Mouse (Mus musculus) heart, postnatal 0 days (tissue): Measurements from ENCODE around the gene Enoph1. TPM values are rescaled to one million over a fixed set of nuclear protein-coding genes. Genes with fewer than 3 reads are reported as not detected.

Experiments used
- ATAC-seq: fragments of 200-750 bp; cut with Nextera tagmentation; 2 replicates; pipeline ENCODE4 v1.8.0; 2017; ENCODE audit warnings: low read depth, moderate number of reproducible peaks, moderate library complexity; ENCODE audit not compliant: insufficient read depth
- DNase-seq: peaks from one replicate; pipeline ENCODE4 v3.0.0-alpha.2; 2016; ENCODE audit warnings: low spot score
- H3K27ac ChIP-seq: fragments of 300-500 bp; sonication (generic); 2 replicates; pipeline ENCODE4 v1.5.1; 2014; ENCODE audit warnings: low read depth, mild to moderate bottlenecking
- H3K27me3 ChIP-seq: fragments of 300-500 bp; sonication (generic); 2 replicates; pipeline ENCODE4 v1.6.1; 2014; ENCODE audit warnings: low read length, mixed read lengths; ENCODE audit not compliant: control insufficient read depth, insufficient read depth
- H3K36me3 ChIP-seq: fragments of 300-500 bp; sonication (generic); replicated peaks from 2 replicates; pipeline ENCODE4 v1.6.1; 2014; ENCODE audit warnings: low read length, mixed read lengths; ENCODE audit not compliant: control insufficient read depth, insufficient read depth
- H3K4me1 ChIP-seq: fragments of 300-500 bp; sonication (generic); 2 replicates; pipeline ENCODE4 v1.6.1; 2014; ENCODE audit warnings: antibody characterized with exemption; ENCODE audit not compliant: control insufficient read depth, insufficient read depth
- H3K4me2 ChIP-seq: fragments of 300-500 bp; sonication (generic); 2 replicates; pipeline ENCODE4 v1.6.1; 2014; ENCODE audit warnings: low read depth, mild to moderate bottlenecking, low read length, moderate library complexity
- H3K4me3 ChIP-seq: fragments of 300-500 bp; sonication (generic); 2 replicates; pipeline ENCODE4 v1.5.1; 2014; ENCODE audit warnings: low read depth, low read length
- H3K9ac ChIP-seq: fragments of 300-500 bp; sonication (generic); replicated peaks from 2 replicates; pipeline ENCODE4 v1.6.1; 2014; ENCODE audit warnings: low read depth, low read length, mixed read lengths
- H3K9me3 ChIP-seq: fragments of 300-500 bp; sonication (generic); replicated peaks from 2 replicates; pipeline ENCODE4 v1.6.1; 2016; ENCODE audit warnings: low read length; ENCODE audit not compliant: control insufficient read depth
- CTCF ChIP-seq: IDR thresholded peaks from 2 replicates; pipeline ENCODE4 v1.5.1; 2016; ENCODE audit warnings: antibody characterized with exemption, control low read depth, low read depth
- EP300 ChIP-seq: IDR thresholded peaks from 2 replicates; pipeline ENCODE4 v1.6.1; 2016; ENCODE audit warnings: antibody characterized with exemption, low read depth
- WGBS: fragments of 180-500 bp; shearing (Covaris S2); extraction: QIAGEN DNeasy Blood & Tissue Kit; methylation state at CpG from one replicate; pipeline ENCODE4 v1.1.7; 2014; 5-methylcytosine and 5-hydroxymethylcytosine counted together
- polyA plus RNA-seq: library from polyadenylated mRNA; unstranded; fragments of >200 nt; fragmentation: Nextera tagmentation; extraction: Ambion mirVana; gene quantifications from 2 replicates; pipeline ENCODE4 v1.2.1, GENCODE M21; 2015
- total RNA-seq: library from RNA; depleted of rRNA; stranded (reverse); fragments of >200 nt; gene quantifications from 2 replicates; pipeline ENCODE4 v1.2.3, GENCODE M21; 2014; ENCODE audit warnings: low replicate concordance

Gene Enoph1
- total and polyA plus RNA-seq, 2 experiments from 2014 or later: 6.0 to 15.7 TPM

DNA sequence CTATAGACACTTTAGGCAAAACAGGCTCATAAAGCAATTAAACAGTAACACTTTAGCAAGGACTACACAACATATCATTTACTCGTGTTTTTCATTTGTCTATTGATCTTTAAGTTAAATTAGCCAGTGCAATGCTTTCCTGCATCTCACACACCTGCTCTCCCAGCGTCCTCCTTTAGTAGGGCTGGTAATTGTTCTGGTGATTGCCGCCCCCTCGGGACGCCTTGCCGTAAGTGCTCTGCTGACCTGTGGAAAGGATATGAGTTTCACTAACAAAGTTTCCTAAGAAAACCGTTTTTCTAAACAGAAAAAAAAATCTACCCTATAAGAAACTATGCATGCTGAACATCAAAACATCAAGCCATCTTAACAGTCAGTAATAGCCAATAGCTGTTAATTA, 3.8 kb upstream of the Enoph1 start:
- Histone ChIP-seq H3K4me1 (peaks cover 25% of the 10 kb centered on the region), H3K9ac (no peak overlapping the region), H3K9me3 (no peaks in the 10 kb centered on the region), H3K27me3 (no peaks in the 10 kb centered on the region), H3K27ac (no peak overlapping the region), H3K36me3 (peaks cover 32% of the 10 kb centered on the region), H3K4me2 (peak overlapping the region; percentile 100), H3K4me3 (0 out of 2 replicates have a peak overlapping the region, but pooled peaks have one; percentile 96)
- 28% methylated on average over 7 of the region's 7 CpGs for WGBS
- ATAC-seq: no peak
- DNase-seq: no peak
- TF ChIP-seq CTCF (peak; percentile 28; the same call in 1 of the 2 replicates), EP300 (no peak)

DNA sequence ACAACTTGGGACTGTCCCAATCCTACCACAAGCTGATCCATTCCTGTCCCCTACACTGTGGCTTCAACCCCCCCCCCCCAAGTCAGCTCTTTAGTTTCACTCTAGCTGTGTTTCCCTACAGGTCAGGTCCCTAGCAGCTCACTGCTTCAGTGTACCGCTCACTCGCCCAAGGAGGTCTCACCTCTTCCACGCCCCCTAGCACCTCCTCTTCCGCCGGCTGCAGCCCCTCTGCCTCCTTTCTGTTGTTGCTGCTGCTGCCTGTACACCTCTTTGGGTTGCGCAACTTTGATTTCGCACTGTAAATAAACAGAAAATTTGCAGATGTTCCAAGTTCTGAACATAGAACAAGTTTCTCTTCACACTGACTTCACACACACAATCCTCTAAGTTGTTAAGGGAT, 3.1 kb upstream of the Enoph1 start:
- Histone ChIP-seq H3K4me1 (peaks cover 21% of the 10 kb centered on the region), H3K4me3 (peak overlapping the region; percentile 96), H3K27me3 (no peaks in the 10 kb centered on the region), H3K9ac (peak overlapping the region; percentile 93; the same call in 1 of the 2 replicates), H3K27ac (no peak overlapping the region), H3K36me3 (peaks cover 32% of the 10 kb centered on the region), H3K4me2 (peak overlapping the region; percentile 100), H3K9me3 (no peaks in the 10 kb centered on the region)
- 16% methylated on average over 7 of the region's 7 CpGs for WGBS
- TF ChIP-seq CTCF (no peak), EP300 (no peak)
- ATAC-seq (no peak), DNase-seq (no peak)

DNA sequence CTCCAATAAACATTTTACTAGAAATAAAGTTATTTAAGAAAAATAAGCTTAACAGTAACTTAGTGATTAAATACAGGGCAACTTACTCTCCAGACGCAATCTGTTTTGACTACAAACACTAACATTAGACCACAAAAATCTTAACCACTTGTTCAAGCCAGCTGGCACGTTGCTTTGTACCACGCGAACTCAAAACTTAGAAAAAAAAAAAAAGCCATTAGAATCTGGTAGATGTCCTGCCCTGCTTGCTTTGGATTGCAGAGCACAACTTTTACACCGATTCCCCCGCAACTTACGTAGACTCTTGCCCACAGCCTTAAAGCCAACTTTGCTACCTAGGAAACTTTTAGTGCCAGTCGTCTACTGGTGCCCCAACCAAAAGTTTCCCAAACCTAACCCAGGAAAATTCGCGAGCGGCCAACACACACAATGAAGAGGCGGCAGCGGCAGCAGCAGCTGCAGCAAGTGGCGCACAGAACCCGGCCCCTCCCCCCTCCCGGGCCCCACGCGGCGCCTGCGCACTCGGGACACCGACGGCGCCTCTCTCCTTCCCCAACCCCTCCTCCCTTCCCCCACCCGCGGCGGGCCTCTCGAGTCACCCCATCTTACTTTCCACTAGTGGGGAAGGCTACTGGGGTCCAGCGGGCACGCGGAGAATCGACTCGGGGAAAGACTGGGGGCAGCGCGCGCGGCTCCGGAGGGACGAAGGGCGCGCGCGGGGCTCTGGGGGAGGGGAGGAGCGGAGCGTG, 1.6 kb upstream of the Enoph1 start:
- Histone ChIP-seq H3K4me2 (peak overlapping the region; percentile 100), H3K27ac (peak overlapping the region; percentile 99), H3K9me3 (no peaks in the 10 kb centered on the region), H3K36me3 (peaks cover 19% of the 10 kb centered on the region), H3K4me1 (peaks cover 14% of the 10 kb centered on the region), H3K27me3 (no peaks in the 10 kb centered on the region), H3K4me3 (peak overlapping the region; percentile 96), H3K9ac (peak overlapping the region; percentile 93)
- peak; percentile 51 for ATAC-seq
- TF ChIP-seq EP300 (no peak), CTCF (no peak)
- DNase-seq: peak; percentile 72
- WGBS: under 1% methylated on average over 44 of the region's 45 CpGs

DNA sequence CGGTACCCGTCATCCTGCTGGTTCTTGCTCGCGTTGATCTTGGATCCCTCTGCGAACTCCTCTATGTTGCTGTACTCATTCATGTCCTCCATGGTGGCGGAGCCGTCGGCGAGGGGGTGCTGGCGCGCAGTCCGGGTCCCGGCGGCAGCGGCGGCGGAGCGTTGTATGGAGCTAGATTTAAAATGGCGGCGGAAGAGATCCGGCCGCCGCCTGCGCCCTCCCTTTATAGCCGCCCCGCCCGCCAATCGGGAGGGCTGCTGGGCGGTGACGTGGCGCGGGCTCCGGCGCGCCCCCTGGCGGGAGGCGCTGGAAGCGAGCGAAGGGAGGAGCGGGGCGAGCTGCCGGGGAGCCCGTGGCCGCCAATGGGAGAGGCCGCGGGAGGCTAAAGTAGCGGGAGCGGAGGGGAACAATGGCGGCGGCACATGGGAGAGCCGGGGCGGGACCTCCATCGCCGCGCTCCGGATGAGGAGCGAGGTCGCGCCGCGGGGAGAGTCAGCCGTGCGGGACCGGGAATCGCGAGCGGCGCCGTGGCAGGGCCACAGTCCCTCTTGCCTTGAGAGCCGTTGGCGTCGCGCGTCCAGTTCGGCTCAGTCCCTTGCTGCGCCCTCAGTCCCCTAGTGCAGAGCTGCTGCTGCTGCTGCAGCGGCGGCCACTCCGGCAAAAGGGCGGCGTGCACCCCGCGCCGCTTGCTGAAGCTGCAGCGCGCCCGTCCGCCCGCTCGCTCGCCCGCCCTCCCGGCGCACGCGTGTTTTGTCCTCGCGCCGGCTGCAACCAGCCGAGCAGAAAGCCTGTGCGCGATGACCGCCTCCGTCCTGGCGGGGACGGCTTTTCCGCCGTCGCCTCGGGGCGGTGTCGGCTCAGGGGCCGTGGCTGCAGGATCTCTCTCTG, 827 bp upstream of the Enoph1 start:
- Histone ChIP-seq H3K4me1 (peaks cover 21% of the 10 kb centered on the region), H3K27ac (peak overlapping the region; percentile 99), H3K27me3 (no peaks in the 10 kb centered on the region), H3K36me3 (peaks cover 12% of the 10 kb centered on the region), H3K9me3 (no peaks in the 10 kb centered on the region), H3K4me3 (peak overlapping the region; percentile 96), H3K4me2 (peak overlapping the region; percentile 100), H3K9ac (peak overlapping the region; percentile 93)
- WGBS: under 1% methylated on average over 80 of the region's 113 CpGs
- TF ChIP-seq EP300: 0 out of 2 replicates have a peak, but pooled peaks have one; percentile 23
- TF ChIP-seq CTCF: peak; percentile 79
- ATAC-seq (peak; percentile 83), DNase-seq (peak; percentile 91)

DNA sequence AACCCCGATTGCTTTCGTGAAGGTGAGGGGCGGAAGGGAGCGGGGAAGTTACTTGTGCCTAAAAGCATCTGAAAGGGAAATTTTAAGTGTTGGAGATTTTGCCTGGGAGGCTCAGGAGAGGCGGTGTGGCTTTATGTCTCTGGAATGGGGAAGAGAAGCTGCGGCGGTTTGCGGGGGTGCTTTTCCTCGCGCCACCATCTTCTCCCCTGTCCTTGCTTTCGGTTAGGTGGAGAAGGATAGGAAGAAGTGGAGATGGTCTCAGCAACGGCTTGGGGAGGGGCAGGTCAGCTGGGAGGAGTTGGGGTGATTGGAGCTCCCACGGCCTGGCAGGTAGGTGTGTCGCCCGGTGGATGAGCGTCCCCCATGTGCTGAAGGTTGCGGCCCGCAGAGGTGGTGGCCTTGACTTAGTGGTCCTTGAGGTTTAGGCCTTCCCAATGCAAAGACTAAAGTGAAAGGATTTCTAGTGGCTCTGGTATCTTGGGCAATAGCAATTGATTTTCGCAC, 548 bp downstream of the Enoph1 start:
- Histone ChIP-seq H3K36me3 (no peaks in the 10 kb centered on the region; the same call in none of the 2 replicates), H3K9ac (peak overlapping the region; percentile 93), H3K27me3 (no peaks in the 10 kb centered on the region), H3K4me1 (peaks cover 21% of the 10 kb centered on the region), H3K4me2 (peak overlapping the region; percentile 100), H3K27ac (peak overlapping the region; percentile 99), H3K4me3 (peak overlapping the region; percentile 96), H3K9me3 (no peaks in the 10 kb centered on the region)
- ATAC-seq (no peak), DNase-seq (no peak)
- no peak for TF ChIP-seq EP300
- no peak for TF ChIP-seq CTCF
- 3% methylated on average over 19 of the region's 19 CpGs for WGBS
